Mouse (Mus musculus) hindbrain, embryonic 14.5 days (tissue): Measurements from ENCODE around the gene Dhtkd1. TPM values are rescaled to one million over a fixed set of nuclear protein-coding genes. Genes with fewer than 3 reads are reported as not detected.
"Not testable (repeated sequence)": the region's sequence is repeated elsewhere in the genome, so short reads cannot be mapped to it uniquely, and the experiment has no call there.

Experiments used
- ATAC-seq: fragments of 200-750 bp; cut with Nextera tagmentation; 2 replicates; pipeline ENCODE4 v1.8.0; 2017; ENCODE audit warnings: moderate number of reproducible peaks, mild to moderate bottlenecking, moderate TSS enrichment, moderate library complexity; ENCODE audit not compliant: low FRiP score
- DNase-seq: peaks from one replicate; pipeline ENCODE4 v3.0.0-alpha.2; 2015; ENCODE audit warnings: low spot score
- H3K27ac ChIP-seq: fragments of 300-500 bp; sonication (generic); 2 replicates; pipeline ENCODE4 v1.5.1; 2014; ENCODE audit warnings: mild to moderate bottlenecking, moderate library complexity
- H3K27me3 ChIP-seq: fragments of 300-500 bp; sonication (generic); 2 replicates; pipeline ENCODE4 v1.6.1; 2014; ENCODE audit warnings: mild to moderate bottlenecking, low read length, mixed read lengths; ENCODE audit not compliant: control insufficient read depth, insufficient read depth
- H3K36me3 ChIP-seq: fragments of 300-500 bp; sonication (generic); replicated peaks from 2 replicates; pipeline ENCODE4 v1.6.1; 2014; ENCODE audit not compliant: control insufficient read depth, insufficient read depth
- H3K4me1 ChIP-seq: fragments of 300-500 bp; sonication (generic); replicated peaks from 2 replicates; pipeline ENCODE4 v1.6.1; 2014; ENCODE audit warnings: antibody characterized with exemption, low read length, mixed read lengths; ENCODE audit not compliant: control insufficient read depth, insufficient read depth
- H3K4me2 ChIP-seq: fragments of 300-500 bp; sonication (generic); replicated peaks from 2 replicates; pipeline ENCODE4 v1.6.1; 2014; ENCODE audit warnings: mild to moderate bottlenecking, moderate library complexity
- H3K4me3 ChIP-seq: fragments of 300-500 bp; sonication (generic); replicated peaks from 2 replicates; pipeline ENCODE4 v1.5.1; 2014; ENCODE audit warnings: mild to moderate bottlenecking, low read length
- H3K9ac ChIP-seq: fragments of 300-500 bp; sonication (generic); 2 replicates; pipeline ENCODE4 v1.6.1; 2014
- H3K9me3 ChIP-seq: fragments of 300-500 bp; sonication (generic); 2 replicates; pipeline ENCODE4 v1.6.1; 2016; ENCODE audit warnings: low read length; ENCODE audit not compliant: control insufficient read depth
- WGBS: fragments of 180-500 bp; shearing (Covaris S2); extraction: QIAGEN DNeasy Blood & Tissue Kit; methylation state at CpG from one replicate; pipeline ENCODE4 v1.1.7; 2014; 5-methylcytosine and 5-hydroxymethylcytosine counted together
- polyA plus RNA-seq: library from polyadenylated mRNA; unstranded; fragments of >200 nt; fragmentation: Nextera tagmentation; extraction: Ambion mirVana; gene quantifications from 2 replicates; pipeline ENCODE4 v1.2.1, GENCODE M21; 2014

Dhtkd1 gene
- polyA plus RNA-seq: 4.0 and 5.2 TPM in 2 replicates

GRCm38 (mm10) chr2:5942416-5943032 is at the start of gene Dhtkd1:
Gene Dhtkd1 (minus strand): TSS chr2:5942792.
- ATAC-seq (peak; percentile 98), DNase-seq (peak; percentile 73)
- Histone ChIP-seq H3K4me3 (peak within 1 kb of the TSS; percentile 45), H3K9ac (peak within 1 kb of the TSS; percentile 66), H3K27ac (peak within 1 kb of the TSS; percentile 27; the same call in 1 of the 2 replicates), H3K9me3 (no peaks in the 10 kb centered on the region), H3K27me3 (no peaks in the 10 kb centered on the region), H3K4me1 (0 out of 2 replicates have a peak, but pooled peaks cover 3% of the 10 kb centered on the region), H3K4me2 (peak within 1 kb of the TSS; percentile 63), H3K36me3 (no peaks in the 10 kb centered on the region)
- under 1% methylated on average over 36 of the region's 36 CpGs for WGBS

GRCm38 (mm10) chr2:5977532-5977931 is 34.9 kb upstream of the Dhtkd1 start:
- Histone ChIP-seq H3K4me3 (no peak overlapping the region), H3K27ac (no peak overlapping the region), H3K36me3 (peaks cover 64% of the 10 kb centered on the region), H3K9me3 (no peaks in the 10 kb centered on the region), H3K4me1 (no peaks in the 10 kb centered on the region), H3K9ac (no peak overlapping the region), H3K27me3 (no peaks in the 10 kb centered on the region), H3K4me2 (no peak overlapping the region)
- DNase-seq: no peak
- whole genome bisulfite sequencing: 95% methylated on average over 4 of the region's 4 CpGs
- no peak for ATAC-seq

DNA sequence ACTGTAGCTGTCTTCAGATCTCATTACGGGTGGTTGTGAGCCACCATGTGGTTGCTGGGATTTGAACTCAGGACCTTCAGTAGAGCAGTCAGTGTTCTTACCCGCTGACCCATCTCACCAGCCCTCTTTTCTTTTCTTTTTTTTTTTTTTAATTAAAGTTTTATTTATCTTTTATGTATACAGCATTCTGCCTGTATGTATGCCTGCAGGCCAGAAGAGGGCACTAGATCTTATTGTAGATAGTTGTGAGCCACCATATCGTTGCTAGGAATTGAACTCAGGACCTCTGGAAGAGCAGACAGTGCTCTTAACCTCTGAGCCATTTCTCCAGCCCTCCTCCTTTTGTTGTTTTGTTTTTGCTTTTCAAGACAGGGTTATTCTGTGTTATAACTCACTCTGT is 28.0 kb upstream of the Dhtkd1 start:
- not testable (repeated sequence) for H3K9me3 ChIP-seq, H3K27ac ChIP-seq, DNase-seq, H3K4me1 ChIP-seq, H3K4me2 ChIP-seq, H3K4me3 ChIP-seq, ATAC-seq, H3K9ac ChIP-seq, H3K27me3 ChIP-seq
- H3K36me3 ChIP-seq: peaks cover 28% of the 10 kb centered on the region
- WGBS: 97% methylated on average over 3 of the region's 3 CpGs

- Histone ChIP-seq H3K4me3 (no peak overlapping the region), H3K4me1 (no peaks in the 10 kb centered on the region), H3K27me3 (no peaks in the 10 kb centered on the region), H3K27ac (no peak overlapping the region), H3K9me3 (no peaks in the 10 kb centered on the region), H3K9ac (no peak overlapping the region), H3K4me2 (no peak overlapping the region), H3K36me3 (peaks cover 42% of the 10 kb centered on the region)
- WGBS: 96% methylated on average over 3 of the region's 3 CpGs
- no peak for ATAC-seq
- DNase-seq: no peak
Measured at GRCm38 (mm10) chr2:5965972-5966371, 23.4 kb upstream of the Dhtkd1 start.

DNA sequence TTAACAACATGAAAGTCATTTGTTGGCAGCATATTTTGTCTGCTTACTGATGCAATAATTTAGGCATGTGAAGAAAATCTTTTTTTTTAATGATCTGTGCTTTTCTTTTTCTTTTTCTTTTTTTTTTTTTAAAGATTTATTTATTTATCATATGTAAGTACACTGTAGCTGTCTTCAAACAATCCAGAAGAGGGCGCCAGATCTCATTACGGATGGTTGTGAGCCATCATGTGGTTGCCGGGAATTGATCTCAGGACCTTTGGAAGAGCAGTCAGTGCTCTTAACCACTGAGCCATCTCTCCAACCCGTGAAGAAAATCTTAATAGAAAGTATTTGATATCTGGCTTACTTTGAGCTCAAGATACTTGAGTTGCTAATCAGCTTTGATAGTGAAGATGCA is 21.1 kb upstream of the Dhtkd1 start:
- H3K4me1 ChIP-seq, H3K4me2 ChIP-seq, H3K9ac ChIP-seq, H3K4me3 ChIP-seq, ATAC-seq, H3K27me3 ChIP-seq, H3K27ac ChIP-seq, DNase-seq, H3K9me3 ChIP-seq: not testable (repeated sequence)
- H3K36me3 ChIP-seq: peaks cover 60% of the 10 kb centered on the region
- 90% methylated on average over 4 of the region's 4 CpGs for WGBS

DNA sequence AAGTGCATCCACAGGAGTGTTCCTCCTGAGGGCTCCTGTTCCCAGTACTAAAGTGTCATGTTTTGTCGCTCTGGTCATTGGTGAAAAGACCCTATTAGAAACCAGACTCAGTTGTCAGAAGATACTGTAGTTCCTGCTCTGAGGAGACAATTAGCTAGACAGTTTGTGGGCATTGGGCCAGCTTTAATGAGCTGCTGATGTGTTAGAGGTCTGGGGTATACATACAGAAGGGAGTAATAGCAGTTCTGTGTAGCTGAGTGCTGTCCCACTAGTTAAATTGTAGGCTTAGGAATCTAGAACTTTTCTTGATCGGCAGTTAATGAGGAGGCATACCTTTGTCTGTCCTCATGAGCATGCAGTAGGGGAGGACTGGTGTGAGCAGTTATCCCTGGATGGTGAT is 19.7 kb upstream of the Dhtkd1 start:
- no peaks in the 10 kb centered on the region for H3K27me3 ChIP-seq
- no peak overlapping the region for H3K4me3 ChIP-seq
- H3K9me3 ChIP-seq: no peaks in the 10 kb centered on the region
- H3K9ac ChIP-seq: no peak overlapping the region
- H3K27ac ChIP-seq: no peak overlapping the region
- DNase-seq (no peak), ATAC-seq (no peak)
- no peak overlapping the region for H3K4me2 ChIP-seq
- no peaks in the 10 kb centered on the region for H3K4me1 ChIP-seq
- peaks cover 74% of the 10 kb centered on the region for H3K36me3 ChIP-seq
- WGBS: 60% methylated on average over 2 of the region's 2 CpGs

DNA sequence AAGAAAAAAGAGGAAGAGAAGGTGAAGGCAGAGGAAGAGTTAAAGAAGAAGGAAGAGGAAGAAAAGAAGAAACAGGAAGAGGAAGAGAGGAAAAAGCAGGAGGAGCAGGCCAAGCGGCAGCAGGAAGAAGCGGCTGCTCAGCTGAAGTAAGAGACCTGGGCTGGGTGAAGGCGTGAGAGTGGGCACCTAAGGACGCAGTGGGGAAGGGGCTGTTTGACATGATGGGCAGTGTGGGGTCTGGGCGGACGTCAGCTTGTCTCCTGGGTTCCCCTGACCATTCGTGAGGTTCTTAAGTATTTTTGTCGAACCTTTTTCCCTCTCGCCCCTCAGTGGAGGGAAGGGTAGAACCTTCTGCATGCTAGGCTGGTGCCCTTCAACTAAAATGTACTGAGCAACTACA is 15.1 kb upstream of the Dhtkd1 start:
- no peak overlapping the region for H3K9ac ChIP-seq
- no peak overlapping the region for H3K4me2 ChIP-seq
- H3K4me1 ChIP-seq: peaks cover 3% of the 10 kb centered on the region; the same call in 1 of the 2 replicates
- no peak for DNase-seq
- H3K27ac ChIP-seq: no peak overlapping the region
- 95% methylated on average over 9 of the region's 9 CpGs for WGBS
- no peaks in the 10 kb centered on the region for H3K27me3 ChIP-seq
- no peaks in the 10 kb centered on the region for H3K9me3 ChIP-seq
- H3K36me3 ChIP-seq: peaks cover 51% of the 10 kb centered on the region
- no peak for ATAC-seq
- H3K4me3 ChIP-seq: no peak overlapping the region

- no peaks in the 10 kb centered on the region for H3K9me3 ChIP-seq
- under 1% methylated on average over 45 of the region's 46 CpGs for WGBS
- peak overlapping the region; percentile 79 for H3K4me3 ChIP-seq
- peak overlapping the region; percentile 94 for H3K9ac ChIP-seq
- ATAC-seq (peak; percentile 70; the same call in 1 of the 2 replicates), DNase-seq (peak; percentile 27)
- H3K27ac ChIP-seq: peak overlapping the region; percentile 86
- no peaks in the 10 kb centered on the region for H3K36me3 ChIP-seq
- H3K4me1 ChIP-seq: peaks cover 14% of the 10 kb centered on the region
- H3K27me3 ChIP-seq: no peaks in the 10 kb centered on the region
- peak overlapping the region; percentile 92 for H3K4me2 ChIP-seq
Measured at GRCm38 (mm10) chr2:5951621-5952211, 9.1 kb upstream of the Dhtkd1 start.

GRCm38 (mm10) chr2:5950766-5951595 is 8.4 kb upstream of the Dhtkd1 start, which contains the start of gene Upf2:
Gene Upf2 (plus strand): TSS chr2:5951469.
- Histone ChIP-seq H3K27me3 (no peaks in the 10 kb centered on the region), H3K9me3 (no peaks in the 10 kb centered on the region), H3K4me1 (peaks cover 14% of the 10 kb centered on the region), H3K4me3 (peak within 1 kb of the TSS; percentile 79), H3K4me2 (peak within 1 kb of the TSS; percentile 92), H3K9ac (peak within 1 kb of the TSS; percentile 94), H3K36me3 (no peaks in the 10 kb centered on the region), H3K27ac (peak within 1 kb of the TSS; percentile 86)
- ATAC-seq (peak; percentile 97), DNase-seq (peak; percentile 95)
- under 1% methylated on average over 46 of the region's 54 CpGs for WGBS
